ENCODE assay signal across 9 mouse cellular contexts in the genomic region with DNA sequence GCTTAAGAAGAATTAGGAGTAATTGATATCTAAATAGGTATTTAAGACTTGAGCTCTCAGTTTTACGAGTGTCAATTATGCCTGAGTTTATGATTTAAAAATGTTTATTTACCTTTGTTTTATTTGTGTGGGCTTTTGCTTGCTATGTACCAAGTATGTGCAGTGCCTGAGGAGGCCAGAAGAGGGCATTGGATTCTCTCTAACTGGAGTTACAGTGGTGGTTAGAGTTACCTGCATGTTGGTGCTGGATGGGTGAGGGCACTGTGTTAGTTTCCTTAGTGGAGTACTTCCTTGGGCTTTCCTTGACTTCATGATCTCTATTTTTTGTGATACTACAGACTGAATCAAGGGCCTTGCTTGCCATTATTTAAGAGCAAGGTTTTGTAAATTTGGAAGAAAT. TPM values are rescaled to one million over a fixed set of nuclear protein-coding genes. Genes with fewer than 3 reads are reported as not detected.
A peak's percentile ranks its signal among the peaks of the same experiment; 100 is the strongest.
DNase-seq lines count a peak whose midpoint lies in the region; ATAC-seq and TF ChIP-seq lines count a peak whose summit lies in the region.
"Had no signal": no experiment of that assay in that cellular context is flagged by ENCODE, and none has a peak within 500 bp of the region (broad histone marks: within the 10 kb centered on the region; RNA-seq: fewer than 3 reads in every experiment).

No protein-coding gene starts in this region.

- WGBS in forebrain, embryonic 11.5 days = 82% methylated on average over 1 of the region's 1 CpGs
- WGBS in forebrain, embryonic 13.5 days = 55% methylated on average over 1 of the region's 1 CpGs
- WGBS in midbrain, embryonic 14.5 days = 69% methylated on average over 1 of the region's 1 CpGs
- 67% methylated on average over 1 of the region's 1 CpGs for WGBS in midbrain, embryonic 16.5 days

- no peaks in the 10 kb centered on the region for H3K27me3 ChIP-seq in forebrain, embryonic 11.5 days (ENCODE audit: control insufficient read depth, insufficient read depth, low read length)
- no peaks in the 10 kb centered on the region for H3K27me3 ChIP-seq in forebrain, embryonic 13.5 days
- no peaks in the 10 kb centered on the region for H3K27me3 ChIP-seq in midbrain, embryonic 14.5 days (ENCODE audit: control insufficient read depth, insufficient read depth, low read length)
- H3K27me3 ChIP-seq in midbrain, embryonic 16.5 days (ENCODE audit: control insufficient read depth, insufficient read depth, low read depth, low read length) = no peaks in the 10 kb centered on the region
- H3K27me3 ChIP-seq: heart, embryonic 13.5 days had no signal

- TF ChIP-seq POLR2A in cortical plate, adult 2 months (IDR thresholded peaks at IDR 0.05; ENCODE audit: extremely low read depth, insufficient read depth, low read length) = no peak

- no peak overlapping the region for H3K4me3 ChIP-seq in forebrain, embryonic 11.5 days (ENCODE audit: low read depth, low read length)
- H3K4me3 ChIP-seq in forebrain, embryonic 13.5 days = no peak overlapping the region
- no peak overlapping the region for H3K4me3 ChIP-seq in midbrain, embryonic 14.5 days (replicated peaks; ENCODE audit: low read depth, low read length)
- no peak overlapping the region for H3K4me3 ChIP-seq in midbrain, embryonic 16.5 days (ENCODE audit: low read depth, low read length)
- H3K4me3 ChIP-seq in cortical plate, adult 2 months (ENCODE audit: insufficient read depth, low read length) = no peak overlapping the region
- H3K4me3 ChIP-seq: heart, embryonic 13.5 days had no signal

- peak; percentile 30; the same call in 1 of the 2 replicates for TF ChIP-seq CTCF in cortical plate, adult 2 months (IDR thresholded peaks at IDR 0.05; ENCODE audit: extremely low read depth, insufficient read depth, low read length)

- no peak overlapping the region for H3K9ac ChIP-seq in forebrain, embryonic 11.5 days (ENCODE audit: low read length)
- H3K9ac ChIP-seq in forebrain, embryonic 13.5 days = no peak overlapping the region
- H3K9ac ChIP-seq in midbrain, embryonic 14.5 days (replicated peaks; ENCODE audit: low read length) = no peak overlapping the region
- H3K9ac ChIP-seq in midbrain, embryonic 16.5 days (ENCODE audit: low read depth, low read length) = no peak overlapping the region
- H3K9ac ChIP-seq: heart, embryonic 13.5 days had no signal

- peak; percentile 60 for DNase-seq in forebrain, embryonic 11.5 days (ENCODE audit: low spot score)
- DNase-seq in midbrain, embryonic 14.5 days = peak; percentile 69
- peak; percentile 25 for DNase-seq in lung, postnatal 14 days
- no peak for DNase-seq in testis, postnatal 14 days (ENCODE audit: low spot score)
- no peak for DNase-seq in gastrocnemius, postnatal 4 days (ENCODE audit: low spot score in 2 of 2)

- no peak overlapping the region for H3K4me2 ChIP-seq in forebrain, embryonic 11.5 days (ENCODE audit: low read depth, low read length, severe bottlenecking)
- H3K4me2 ChIP-seq in forebrain, embryonic 13.5 days = no peak overlapping the region
- no peak overlapping the region for H3K4me2 ChIP-seq in midbrain, embryonic 14.5 days (ENCODE audit: low read length)
- no peak overlapping the region for H3K4me2 ChIP-seq in midbrain, embryonic 16.5 days (ENCODE audit: low read length)
- H3K4me2 ChIP-seq: heart, embryonic 13.5 days had no signal

- no peak overlapping the region for H3K27ac ChIP-seq in forebrain, embryonic 11.5 days (ENCODE audit: low read depth, low read length)
- H3K27ac ChIP-seq in forebrain, embryonic 13.5 days = no peak overlapping the region
- H3K27ac ChIP-seq in midbrain, embryonic 14.5 days (replicated peaks; ENCODE audit: low read depth, low read length) = no peak overlapping the region
- no peak overlapping the region for H3K27ac ChIP-seq in midbrain, embryonic 16.5 days (ENCODE audit: low read length)
- no peak overlapping the region for H3K27ac ChIP-seq in cortical plate, adult 2 months (ENCODE audit: insufficient read depth, low read length)
- H3K27ac ChIP-seq: heart, embryonic 13.5 days had no signal

- H3K9me3 ChIP-seq in forebrain, embryonic 11.5 days (ENCODE audit: control insufficient read depth, low read length) = no peaks in the 10 kb centered on the region
- 0 out of 2 replicates have a peak, but pooled peaks cover 4% of the 10 kb centered on the region for H3K9me3 ChIP-seq in forebrain, embryonic 13.5 days (replicated peaks)
- H3K9me3 ChIP-seq in midbrain, embryonic 14.5 days (ENCODE audit: control insufficient read depth, low read length) = 0 out of 2 replicates have a peak, but pooled peaks cover 7% of the 10 kb centered on the region
- no peaks in the 10 kb centered on the region for H3K9me3 ChIP-seq in midbrain, embryonic 16.5 days (replicated peaks; ENCODE audit: control insufficient read depth, low read length, poor library complexity, severe bottlenecking)
- H3K9me3 ChIP-seq: heart, embryonic 13.5 days had no signal

- no peaks in the 10 kb centered on the region for H3K36me3 ChIP-seq in forebrain, embryonic 11.5 days (ENCODE audit: control insufficient read depth, insufficient read depth, low read length)
- peaks cover 45% of the 10 kb centered on the region for H3K36me3 ChIP-seq in forebrain, embryonic 13.5 days (ENCODE audit: poor library complexity, severe bottlenecking)
- peaks cover 44% of the 10 kb centered on the region for H3K36me3 ChIP-seq in midbrain, embryonic 14.5 days (ENCODE audit: control insufficient read depth, insufficient read depth, low read length)
- peaks cover 17% of the 10 kb centered on the region for H3K36me3 ChIP-seq in midbrain, embryonic 16.5 days (ENCODE audit: control insufficient read depth, insufficient read depth, low read length)

- no peak; the same call in 1 of the 2 replicates for ATAC-seq in forebrain, embryonic 11.5 days (replicated peaks; ENCODE audit: low FRiP score)
- ATAC-seq in forebrain, embryonic 13.5 days = no peak
- ATAC-seq in midbrain, embryonic 14.5 days (ENCODE audit: low FRiP score, low TSS enrichment) = no peak
- no peak for ATAC-seq in midbrain, embryonic 16.5 days

- no peaks in the 10 kb centered on the region for H3K4me1 ChIP-seq in forebrain, embryonic 11.5 days (replicated peaks; ENCODE audit: control insufficient read depth, insufficient read depth, low read length)
- H3K4me1 ChIP-seq in forebrain, embryonic 13.5 days = no peaks in the 10 kb centered on the region
- H3K4me1 ChIP-seq in midbrain, embryonic 14.5 days (ENCODE audit: control insufficient read depth, insufficient read depth, low read length) = no peaks in the 10 kb centered on the region
- H3K4me1 ChIP-seq in midbrain, embryonic 16.5 days (ENCODE audit: control insufficient read depth, insufficient read depth, low read length) = no peaks in the 10 kb centered on the region
- no peaks in the 10 kb centered on the region for H3K4me1 ChIP-seq in cortical plate, adult 2 months (ENCODE audit: control insufficient read depth, insufficient read depth, low read length)
- H3K4me1 ChIP-seq: heart, embryonic 13.5 days had no signal

RNA-seq across cellular contexts. Expression of a gene that starts 10.6 kb away (rescaled TPM):
- 36.5 and 39.1 TPM in 2 replicates for polyA plus RNA-seq in forebrain, embryonic 11.5 days (2014; fragmentation: Nextera tagmentation; extraction: Ambion mirVana)
- 49.5 and 53.9 TPM in 2 replicates for polyA plus RNA-seq in forebrain, embryonic 13.5 days (2015; fragmentation: Nextera tagmentation; extraction: Ambion mirVana)
- 40.5 and 46.7 TPM in 2 replicates for polyA plus RNA-seq in midbrain, embryonic 14.5 days (2014; fragmentation: Nextera tagmentation; extraction: Ambion mirVana)
- 58.2 and 60.9 TPM in 2 replicates for polyA plus RNA-seq in midbrain, embryonic 16.5 days (2015; fragmentation: Nextera tagmentation; extraction: Ambion mirVana)
- 132 and 144 TPM in 2 replicates for polyA plus RNA-seq in cortical plate, adult 2 months (2012; rRNA removed)
- total RNA-seq in gastrocnemius, postnatal 4 days (2021) = 10 to 100 TPM; 24.3 to 24.4 TPM

RNA-seq across cellular contexts. Expression of a gene that starts 25.8 kb away (rescaled TPM):
- polyA plus RNA-seq in forebrain, embryonic 11.5 days (2014; fragmentation: Nextera tagmentation; extraction: Ambion mirVana) = 17.9 and 19.9 TPM in 2 replicates
- polyA plus RNA-seq in forebrain, embryonic 13.5 days (2015; fragmentation: Nextera tagmentation; extraction: Ambion mirVana) = 14.1 and 14.3 TPM in 2 replicates
- 34.7 and 37.0 TPM in 2 replicates for polyA plus RNA-seq in midbrain, embryonic 14.5 days (2014; fragmentation: Nextera tagmentation; extraction: Ambion mirVana)
- 24.0 and 26.2 TPM in 2 replicates for polyA plus RNA-seq in midbrain, embryonic 16.5 days (2015; fragmentation: Nextera tagmentation; extraction: Ambion mirVana)
- 62.3 and 65.2 TPM in 2 replicates for polyA plus RNA-seq in cortical plate, adult 2 months (2012; rRNA removed)
- total RNA-seq in gastrocnemius, postnatal 4 days (2021) = 10 to 100 TPM; 42.6 to 44.6 TPM

Comparison
In these comparisons a context has a peak if more than half of its experiments do, and no peak if none do; other contexts are left out.
1. DNase-seq: peak in forebrain, embryonic 11.5 days (single experiment), midbrain, embryonic 14.5 days (single experiment) and lung, postnatal 14 days (single experiment); none in testis, postnatal 14 days (single experiment) and gastrocnemius, postnatal 4 days (0 of 2).